ENCODE assay signal across 12 mouse cellular contexts in genomic region chr11:57916016-57916415, GRCm38 (mm10).
DNase-seq lines count a peak whose midpoint lies in the region; ATAC-seq and TF ChIP-seq lines count a peak whose summit lies in the region.
"Had no signal": no experiment of that assay in that cellular context is flagged by ENCODE, and none has a peak within 500 bp of the region (broad histone marks: within the 10 kb centered on the region; RNA-seq: fewer than 3 reads in every experiment).

No protein-coding gene starts in this region.

- DNase-seq in heart, adult 11 months: no peak
- DNase-seq in 3T3-L1 (ENCODE audit: low read depth, low spot score): peak; percentile 88
- peak; percentile 43 for DNase-seq in embryo, embryonic 10 days (ENCODE audit: low spot score)
- DNase-seq in lung, embryonic 14.5 days: peak; percentile 67
- DNase-seq in hindbrain, postnatal 0 days (ENCODE audit: low spot score): no peak
- DNase-seq in frontal cortex, postnatal 36 days (ENCODE audit: low spot score in 2 of 2): no peak

- peak; percentile 82 for ATAC-seq in heart, embryonic 16.5 days (replicated peaks; ENCODE audit: extremely low read depth, insufficient read depth, low FRiP score)
- peak; percentile 78 for ATAC-seq in lung, embryonic 14.5 days (ENCODE audit: insufficient read depth)
- no peak for ATAC-seq in hindbrain, postnatal 0 days
- no peak for ATAC-seq in megakaryocyte, adult 5-6 weeks (ENCODE audit: poor library complexity, severe bottlenecking)

- no peak for TF ChIP-seq CTCF in lung, embryonic 14.5 days (IDR thresholded peaks at IDR 0.05; ENCODE audit: low read depth)
- no peak for TF ChIP-seq CTCF in hindbrain, postnatal 0 days (IDR thresholded peaks at IDR 0.05; ENCODE audit: low read depth)

- 1% methylated on average over 6 of the region's 6 CpGs for WGBS in heart, embryonic 16.5 days
- 3% methylated on average over 6 of the region's 6 CpGs for WGBS in lung, embryonic 14.5 days
- WGBS in hindbrain, postnatal 0 days: 46% methylated on average over 6 of the region's 6 CpGs

- H3K9me3 ChIP-seq in heart, embryonic 16.5 days (replicated peaks; ENCODE audit: control insufficient read depth, low read length): no peaks in the 10 kb centered on the region
- no peaks in the 10 kb centered on the region for H3K9me3 ChIP-seq in lung, embryonic 14.5 days (ENCODE audit: low read depth, low read length)
- no peaks in the 10 kb centered on the region for H3K9me3 ChIP-seq in hindbrain, postnatal 0 days (ENCODE audit: low read length)
- H3K9me3 ChIP-seq: hindbrain, embryonic 10.5 days; liver, embryonic 15.5 days; neural tube, embryonic 12.5 days; stomach, embryonic 15.5 days had no signal

- no peaks in the 10 kb centered on the region for H3K27me3 ChIP-seq in heart, embryonic 16.5 days (ENCODE audit: control insufficient read depth, insufficient read depth, low read length)
- no peaks in the 10 kb centered on the region for H3K27me3 ChIP-seq in lung, embryonic 14.5 days (ENCODE audit: insufficient read depth, low read length)
- no peaks in the 10 kb centered on the region for H3K27me3 ChIP-seq in hindbrain, postnatal 0 days (ENCODE audit: insufficient read depth, low read length)
- H3K27me3 ChIP-seq: liver, embryonic 15.5 days; neural tube, embryonic 12.5 days; stomach, embryonic 15.5 days had no signal

- H3K27ac ChIP-seq in heart, embryonic 16.5 days (ENCODE audit: low read length): peak overlapping the region; percentile 24; the same call in 1 of the 2 replicates
- no peak overlapping the region for H3K27ac ChIP-seq in lung, embryonic 14.5 days (ENCODE audit: low read depth)
- H3K27ac ChIP-seq in hindbrain, postnatal 0 days: no peak overlapping the region
- H3K27ac ChIP-seq: hindbrain, embryonic 10.5 days; liver, embryonic 15.5 days; neural tube, embryonic 12.5 days; stomach, embryonic 15.5 days had no signal

- no peak overlapping the region for H3K9ac ChIP-seq in heart, embryonic 16.5 days (ENCODE audit: low read length)
- no peak overlapping the region for H3K9ac ChIP-seq in lung, embryonic 14.5 days
- no peak overlapping the region for H3K9ac ChIP-seq in hindbrain, postnatal 0 days (replicated peaks; ENCODE audit: low read length)
- H3K9ac ChIP-seq: liver, embryonic 15.5 days; neural tube, embryonic 12.5 days; stomach, embryonic 15.5 days had no signal

- H3K4me3 ChIP-seq in heart, embryonic 16.5 days (ENCODE audit: low read length): no peak overlapping the region
- H3K4me3 ChIP-seq in lung, embryonic 14.5 days (ENCODE audit: low read depth, low read length): no peak overlapping the region
- H3K4me3 ChIP-seq in hindbrain, postnatal 0 days (ENCODE audit: low read length): no peak overlapping the region
- H3K4me3 ChIP-seq: hindbrain, embryonic 10.5 days; liver, embryonic 15.5 days; neural tube, embryonic 12.5 days; stomach, embryonic 15.5 days had no signal

- H3K4me2 ChIP-seq in heart, embryonic 16.5 days (ENCODE audit: low read depth, low read length): no peak overlapping the region
- H3K4me2 ChIP-seq in lung, embryonic 14.5 days: no peak overlapping the region
- H3K4me2 ChIP-seq in hindbrain, postnatal 0 days (ENCODE audit: low read depth, low read length): no peak overlapping the region
- H3K4me2 ChIP-seq: liver, embryonic 15.5 days; neural tube, embryonic 12.5 days; stomach, embryonic 15.5 days had no signal

- no peaks in the 10 kb centered on the region for H3K36me3 ChIP-seq in heart, embryonic 16.5 days (ENCODE audit: control insufficient read depth, insufficient read depth)
- H3K36me3 ChIP-seq in lung, embryonic 14.5 days (ENCODE audit: insufficient read depth): no peaks in the 10 kb centered on the region
- H3K36me3 ChIP-seq in hindbrain, postnatal 0 days (ENCODE audit: insufficient read depth, low read length): no peaks in the 10 kb centered on the region
- H3K36me3 ChIP-seq: hindbrain, embryonic 10.5 days; liver, embryonic 15.5 days; neural tube, embryonic 12.5 days; stomach, embryonic 15.5 days had no signal

- H3K4me1 ChIP-seq in heart, embryonic 16.5 days (ENCODE audit: control insufficient read depth, insufficient read depth, low read length): peaks cover 18% of the 10 kb centered on the region
- peaks cover 5% of the 10 kb centered on the region; the same call in 1 of the 2 replicates for H3K4me1 ChIP-seq in lung, embryonic 14.5 days (ENCODE audit: insufficient read depth)
- no peaks in the 10 kb centered on the region for H3K4me1 ChIP-seq in hindbrain, postnatal 0 days (ENCODE audit: insufficient read depth, low read length)
- H3K4me1 ChIP-seq: neural tube, embryonic 12.5 days had no signal

Comparison
In these comparisons a context has a peak if more than half of its experiments do, and no peak if none do; other contexts are left out.
1. ATAC-seq: peak in heart, embryonic 16.5 days (single experiment) and lung, embryonic 14.5 days (single experiment); none in hindbrain, postnatal 0 days (single experiment) and megakaryocyte, adult 5-6 weeks (single experiment).
2. DNase-seq: peak in 3T3-L1 (single experiment), embryo, embryonic 10 days (single experiment) and lung, embryonic 14.5 days (single experiment); none in heart, adult 11 months (single experiment), hindbrain, postnatal 0 days (single experiment) and frontal cortex, postnatal 36 days (0 of 2).